Mouse (Mus musculus) lung, embryonic 16.5 days (tissue): ENCODE data around the gene Tcaf3. TPM values are rescaled to one million over a fixed set of nuclear protein-coding genes. Genes with fewer than 3 reads are reported as not detected.

Experiments
- ATAC-seq: fragments of 200-750 bp; cut with Nextera tagmentation; 2 replicates; pipeline ENCODE4 v1.8.0; 2017; ENCODE audit warnings: low read depth, mild to moderate bottlenecking, moderate library complexity
- H3K27ac ChIP-seq: fragments of 300-500 bp; sonication (generic); 2 replicates; pipeline ENCODE4 v1.5.1; 2014; ENCODE audit warnings: mild to moderate bottlenecking, control low read depth, low read length
- H3K27me3 ChIP-seq: fragments of 300-500 bp; sonication (generic); 2 replicates; pipeline ENCODE4 v1.6.1; 2014; ENCODE audit warnings: low read depth, low read length, mixed read lengths; ENCODE audit not compliant: control insufficient read depth, insufficient read depth
- H3K36me3 ChIP-seq: fragments of 300-500 bp; sonication (generic); 2 replicates; pipeline ENCODE4 v1.6.1; 2014; ENCODE audit warnings: low read length; ENCODE audit not compliant: control insufficient read depth, insufficient read depth
- H3K4me1 ChIP-seq: fragments of 300-500 bp; sonication (generic); replicated peaks from 2 replicates; pipeline ENCODE4 v1.6.1; 2014; ENCODE audit warnings: low read length, mixed read lengths; ENCODE audit not compliant: control insufficient read depth, insufficient read depth
- H3K4me2 ChIP-seq: fragments of 300-500 bp; sonication (generic); 2 replicates; pipeline ENCODE4 v1.6.1; 2014; ENCODE audit warnings: low read depth, low read length, control low read depth
- H3K4me3 ChIP-seq: fragments of 300-500 bp; sonication (generic); 2 replicates; pipeline ENCODE4 v1.5.1; 2014; ENCODE audit warnings: mild to moderate bottlenecking, low read length, control low read depth
- H3K9ac ChIP-seq: fragments of 300-500 bp; sonication (generic); 2 replicates; pipeline ENCODE4 v1.6.1; 2014; ENCODE audit warnings: low read length, control low read depth
- H3K9me3 ChIP-seq: fragments of 300-500 bp; sonication (generic); 2 replicates; pipeline ENCODE4 v1.6.1; 2016; ENCODE audit warnings: low read length; ENCODE audit not compliant: control insufficient read depth
- WGBS: fragments of 180-500 bp; shearing (Covaris S2); extraction: QIAGEN DNeasy Blood & Tissue Kit; methylation state at CpG from one replicate; pipeline ENCODE4 v1.1.7; 2014; 5-methylcytosine and 5-hydroxymethylcytosine counted together
- polyA plus RNA-seq: library from polyadenylated mRNA; unstranded; fragments of >200 nt; fragmentation: Nextera tagmentation; extraction: Ambion mirVana; gene quantifications from 2 replicates; pipeline ENCODE4 v1.2.1, GENCODE M21; 2015

Tcaf3 gene
- polyA plus RNA-seq, 1 experiment from 2014 or later, result not detected

DNA sequence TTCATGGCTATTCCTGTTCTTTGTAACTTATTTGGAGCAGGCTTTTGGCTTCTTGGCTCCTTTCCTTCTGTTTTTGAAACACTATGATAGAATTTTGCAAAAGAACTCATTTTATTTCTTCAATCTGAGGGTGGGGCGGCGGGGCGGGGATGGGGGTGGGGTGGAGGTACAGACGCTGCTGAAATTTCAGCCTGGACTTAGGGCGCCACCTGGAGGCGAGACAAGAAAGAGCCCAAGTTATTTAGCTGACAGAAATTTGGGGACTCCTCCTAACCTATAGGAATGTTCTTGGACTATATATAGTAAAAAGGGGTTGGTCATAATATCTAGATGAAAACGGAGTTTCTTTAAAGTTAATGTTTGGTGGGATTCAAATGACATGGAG is 14.0 kb downstream of the Tcaf3 start:
- Histone ChIP-seq H3K4me1 (0 out of 2 replicates have a peak, but pooled peaks cover 2% of the 10 kb centered on the region), H3K4me3 (peak overlapping the region; percentile 21; the same call in 1 of the 2 replicates), H3K9ac (no peak overlapping the region), H3K27me3 (no peaks in the 10 kb centered on the region), H3K4me2 (peak overlapping the region; percentile 45), H3K9me3 (no peaks in the 10 kb centered on the region), H3K36me3 (no peaks in the 10 kb centered on the region), H3K27ac (peak overlapping the region; percentile 73)
- WGBS, result 0% methylated on average over 7 of the region's 7 CpGs
- ATAC-seq, result peak; percentile 48

DNA sequence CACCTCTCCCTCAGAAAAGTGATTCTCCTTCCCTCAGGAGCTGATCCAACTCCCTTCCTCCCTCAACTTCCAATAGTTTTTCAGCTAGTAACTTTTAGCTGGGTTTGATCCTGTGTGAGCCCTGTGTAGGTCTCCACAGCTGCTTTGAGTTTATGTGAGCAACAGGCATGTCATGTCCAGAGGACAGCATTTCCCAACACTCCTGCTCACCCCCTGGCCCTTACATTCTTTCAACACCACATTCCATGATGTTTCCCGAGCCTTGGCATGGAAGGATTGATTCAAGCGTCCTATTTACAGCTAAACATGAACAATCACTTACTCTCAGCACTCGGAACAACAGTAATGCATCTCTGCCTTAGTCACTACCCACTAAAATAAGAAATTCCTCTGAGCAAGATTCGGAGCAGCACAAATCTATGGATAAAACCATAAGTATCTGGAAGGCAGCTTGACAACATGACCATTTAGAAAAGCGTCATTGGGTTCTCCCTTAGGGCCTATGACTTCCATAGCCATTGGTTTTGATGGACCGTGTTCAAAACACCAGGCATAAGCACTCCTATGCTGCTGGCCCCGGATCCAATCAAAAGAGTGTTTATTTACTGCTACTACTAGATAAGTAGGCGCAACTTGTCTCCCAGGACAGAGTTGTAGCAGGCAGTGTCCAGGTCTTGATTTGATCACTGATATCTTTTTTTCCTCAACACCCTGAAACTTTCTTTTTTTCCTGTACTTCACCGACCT is 14.6 kb downstream of the Tcaf3 start:
- WGBS, result 33% methylated on average over 9 of the region's 9 CpGs
- Histone ChIP-seq H3K4me3 (peak overlapping the region; percentile 21; the same call in 1 of the 2 replicates), H3K9ac (no peak overlapping the region), H3K4me1 (0 out of 2 replicates have a peak, but pooled peaks cover 2% of the 10 kb centered on the region), H3K9me3 (no peaks in the 10 kb centered on the region), H3K36me3 (no peaks in the 10 kb centered on the region), H3K4me2 (peak overlapping the region; percentile 45), H3K27me3 (no peaks in the 10 kb centered on the region), H3K27ac (peak overlapping the region; percentile 73)
- peak; percentile 89 for ATAC-seq

DNA sequence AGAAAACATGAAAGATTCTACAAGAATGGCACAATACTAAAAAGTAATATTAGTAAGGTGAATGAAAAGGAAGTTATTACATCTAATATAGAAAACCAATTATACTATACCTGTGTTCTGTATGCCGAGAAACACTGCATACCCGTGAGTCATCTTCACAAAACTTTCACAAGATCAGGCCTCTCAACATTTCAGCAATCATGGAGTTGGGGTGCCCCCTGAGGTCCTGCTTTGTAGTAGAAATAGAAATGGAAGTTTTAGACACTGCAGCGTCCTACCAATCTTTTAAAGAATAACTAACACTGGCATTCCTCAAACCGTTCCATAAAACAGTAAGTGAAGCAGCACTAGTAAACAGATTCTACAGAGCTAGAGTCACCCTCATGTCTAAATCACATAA is 18.8 kb downstream of the Tcaf3 start:
- Histone ChIP-seq H3K27me3 (no peaks in the 10 kb centered on the region), H3K27ac (no peak overlapping the region)
- WGBS, result 63% methylated on average over 4 of the region's 4 CpGs

DNA sequence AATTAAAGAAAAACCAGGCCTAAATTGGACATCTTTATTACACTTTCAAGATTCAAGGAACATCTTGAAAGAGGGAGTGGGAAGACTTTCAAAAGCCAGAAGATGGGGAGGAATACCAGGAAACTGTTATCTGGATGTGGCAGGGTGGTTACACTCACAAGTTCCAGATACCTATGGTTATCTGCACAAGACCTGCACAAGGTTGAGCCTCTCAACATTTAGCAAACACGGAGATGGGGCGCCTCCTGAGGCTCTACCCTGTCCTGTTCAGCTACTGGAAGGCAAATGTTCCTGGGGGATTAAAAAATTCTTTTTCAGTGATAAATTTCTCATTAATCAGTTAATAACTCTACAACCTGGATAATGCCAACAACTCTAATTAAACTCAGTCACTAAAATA is 20.1 kb downstream of the Tcaf3 start:
- Histone ChIP-seq H3K4me2 (no peak overlapping the region), H3K27ac (no peak overlapping the region), H3K36me3 (no peaks in the 10 kb centered on the region), H3K9me3 (no peaks in the 10 kb centered on the region), H3K9ac (no peak overlapping the region), H3K4me1 (no peaks in the 10 kb centered on the region), H3K27me3 (no peaks in the 10 kb centered on the region), H3K4me3 (no peak overlapping the region)
- no peak for ATAC-seq
- 77% methylated on average over 2 of the region's 2 CpGs for WGBS

More for the DNA sequence above, 18.8 kb downstream of the Tcaf3 start:
- Histone ChIP-seq H3K36me3 (no peaks in the 10 kb centered on the region), H3K4me3 (no peak overlapping the region), H3K9me3 (no peaks in the 10 kb centered on the region), H3K4me1 (0 out of 2 replicates have a peak, but pooled peaks cover 2% of the 10 kb centered on the region), H3K4me2 (no peak overlapping the region), H3K9ac (no peak overlapping the region)
- ATAC-seq, result no peak

DNA sequence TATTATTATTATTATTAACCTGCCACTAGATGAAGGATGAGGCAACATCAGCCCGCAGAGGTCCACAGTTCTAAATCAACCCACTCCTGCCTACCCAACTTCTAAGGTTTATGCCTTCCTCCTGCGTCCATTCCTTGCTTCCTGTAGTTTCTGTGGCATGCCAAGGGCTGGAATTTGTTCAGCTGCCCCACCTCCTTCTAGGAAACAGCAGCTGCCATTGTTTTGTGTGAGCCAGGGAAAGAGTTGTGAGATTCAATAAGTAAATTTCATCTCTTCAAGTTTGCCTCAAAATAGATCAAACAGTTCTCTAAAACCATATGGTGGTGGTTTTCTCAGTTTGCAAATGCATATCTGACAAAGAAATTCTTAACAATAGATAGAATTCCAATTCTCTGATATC is 29.3 kb downstream of the Tcaf3 start:
- H3K9me3 ChIP-seq, result no peaks in the 10 kb centered on the region
- WGBS, result 42% methylated on average over 2 of the region's 2 CpGs
- no peak overlapping the region for H3K27ac ChIP-seq
- peaks cover 3% of the 10 kb centered on the region for H3K4me1 ChIP-seq
- no peaks in the 10 kb centered on the region for H3K36me3 ChIP-seq
- H3K4me3 ChIP-seq, result no peak overlapping the region
- no peaks in the 10 kb centered on the region for H3K27me3 ChIP-seq
- no peak for ATAC-seq
- no peak overlapping the region for H3K4me2 ChIP-seq
- H3K9ac ChIP-seq, result no peak overlapping the region

DNA sequence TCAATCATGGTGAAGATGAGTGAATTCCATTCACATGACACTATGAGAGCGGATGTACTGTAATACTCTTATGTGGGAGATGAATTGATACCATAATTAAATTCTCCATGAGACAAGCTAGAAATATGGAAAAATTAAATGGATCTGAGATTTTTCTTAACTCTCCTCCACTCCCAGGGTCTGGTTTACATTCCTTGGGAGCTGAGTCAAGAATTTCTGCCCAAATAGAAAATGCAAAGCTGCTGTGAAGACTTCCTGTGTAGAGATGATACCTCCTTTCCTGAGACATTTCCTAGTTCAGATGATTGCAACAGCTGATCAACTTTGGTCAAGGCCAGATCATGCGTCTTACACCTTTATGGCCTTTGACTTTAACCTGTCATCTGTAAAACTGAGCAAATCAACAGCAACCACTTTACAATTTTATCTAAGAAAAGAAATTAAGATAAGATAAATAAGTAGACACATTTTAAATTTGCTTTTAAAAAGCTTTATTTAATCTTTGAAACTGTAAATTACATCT is 31.4 kb downstream of the Tcaf3 start:
- peaks cover 3% of the 10 kb centered on the region for H3K4me1 ChIP-seq
- no peaks in the 10 kb centered on the region for H3K27me3 ChIP-seq
- no peak overlapping the region for H3K27ac ChIP-seq
- 56% methylated on average over 2 of the region's 2 CpGs for WGBS
- no peak overlapping the region for H3K4me3 ChIP-seq
- no peak overlapping the region for H3K9ac ChIP-seq
- no peak overlapping the region for H3K4me2 ChIP-seq
- H3K9me3 ChIP-seq, result no peaks in the 10 kb centered on the region
- no peaks in the 10 kb centered on the region for H3K36me3 ChIP-seq
- no peak for ATAC-seq

DNA sequence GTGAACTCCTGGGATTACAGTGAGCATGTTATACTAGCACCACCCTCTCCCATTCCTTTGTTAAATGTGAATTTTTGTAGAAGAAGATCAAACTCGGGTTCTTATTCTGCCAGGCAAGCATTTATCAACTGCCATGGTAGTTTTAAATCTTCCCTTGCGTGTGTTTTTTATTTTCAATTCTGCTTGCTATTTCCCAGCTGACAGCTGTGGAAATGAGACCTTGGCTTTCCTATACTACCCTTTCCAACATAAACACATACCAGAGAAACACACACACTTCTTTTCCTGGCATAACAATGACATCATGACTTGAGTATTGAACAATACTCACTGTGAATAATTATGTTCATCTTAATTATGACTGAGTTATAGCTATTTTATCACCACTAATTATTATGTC is 35.2 kb downstream of the Tcaf3 start:
- H3K9me3 ChIP-seq, result no peaks in the 10 kb centered on the region
- peaks cover 3% of the 10 kb centered on the region for H3K4me1 ChIP-seq
- H3K36me3 ChIP-seq, result no peaks in the 10 kb centered on the region
- no peak overlapping the region for H3K27ac ChIP-seq
- no peak overlapping the region for H3K4me2 ChIP-seq
- no peak overlapping the region for H3K9ac ChIP-seq
- WGBS, result 35% methylated on average over 2 of the region's 2 CpGs
- H3K4me3 ChIP-seq, result no peak overlapping the region
- H3K27me3 ChIP-seq, result no peaks in the 10 kb centered on the region
- no peak for ATAC-seq

DNA sequence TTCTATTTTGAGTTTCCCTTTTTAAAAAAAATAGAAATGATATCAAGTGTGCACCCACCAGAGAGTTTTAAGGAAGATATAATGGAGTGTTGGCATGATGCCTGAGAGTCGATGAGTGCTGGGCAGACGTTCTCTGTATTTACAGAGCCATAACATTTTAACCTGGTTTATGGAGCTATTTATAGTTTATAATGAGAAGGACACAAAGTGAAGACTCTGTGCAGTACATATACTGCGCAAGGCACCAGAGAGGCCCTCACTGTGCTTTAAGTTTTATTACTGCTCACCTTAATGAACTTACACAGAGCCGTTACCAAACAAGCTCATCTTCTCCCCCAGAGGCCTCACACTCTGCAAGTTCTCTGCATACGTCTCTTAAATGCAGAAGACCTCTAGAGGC is 36.6 kb downstream of the Tcaf3 start:
- H3K4me1 ChIP-seq, result no peaks in the 10 kb centered on the region
- H3K27ac ChIP-seq, result no peak overlapping the region
- no peak overlapping the region for H3K4me3 ChIP-seq
- 50% methylated on average over 5 of the region's 5 CpGs for WGBS
- no peaks in the 10 kb centered on the region for H3K36me3 ChIP-seq
- no peak overlapping the region for H3K4me2 ChIP-seq
- ATAC-seq, result no peak
- H3K27me3 ChIP-seq, result no peaks in the 10 kb centered on the region
- H3K9me3 ChIP-seq, result no peaks in the 10 kb centered on the region
- no peak overlapping the region for H3K9ac ChIP-seq

DNA sequence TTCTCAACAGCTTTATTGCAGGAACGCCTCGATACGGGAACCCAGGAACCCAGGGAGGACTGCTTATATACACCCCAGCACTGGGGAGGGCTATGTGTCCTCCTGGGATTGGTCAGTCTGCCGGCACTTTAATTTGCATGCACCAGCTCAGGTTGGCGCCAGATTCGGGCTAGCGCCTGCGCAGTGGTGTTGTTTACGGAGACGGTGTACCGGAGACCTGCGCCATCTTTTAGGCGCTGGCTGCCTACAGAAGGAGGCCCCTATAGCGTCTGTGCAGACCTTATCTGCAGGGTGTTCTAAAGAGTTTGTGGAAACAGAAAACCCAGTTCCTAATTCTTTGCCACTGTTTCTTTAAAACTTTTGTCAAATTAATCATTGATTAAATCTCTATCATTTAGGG is 38.9 kb downstream of the Tcaf3 start:
- H3K9ac ChIP-seq, result no peak overlapping the region
- H3K27me3 ChIP-seq, result no peaks in the 10 kb centered on the region
- no peak overlapping the region for H3K4me3 ChIP-seq
- H3K4me1 ChIP-seq, result no peaks in the 10 kb centered on the region
- H3K36me3 ChIP-seq, result no peaks in the 10 kb centered on the region
- WGBS, result 93% methylated on average over 14 of the region's 14 CpGs
- H3K9me3 ChIP-seq, result no peaks in the 10 kb centered on the region
- no peak overlapping the region for H3K27ac ChIP-seq
- ATAC-seq, result no peak
- no peak overlapping the region for H3K4me2 ChIP-seq
